Mouse (Mus musculus): ENCODE measurements around the gene Pigx. TPM values are rescaled to one million over a fixed set of nuclear protein-coding genes. Genes with fewer than 3 reads are reported as not detected.

Pigx gene
- polyA plus RNA-seq, 1 experiment: 39.1 TPM

GRCm38 (mm10) chr16:32066899-32067298 is 32.6 kb downstream of the Pigx start:
- TF ChIP-seq CTCF (IDR thresholded peaks at IDR 0.05; ENCODE audit: low read depth, low read length) (no peak), POLR2A (IDR thresholded peaks at IDR 0.05; ENCODE audit: borderline replicate concordance, low read depth, low read length) (no peak)
- H3K4me1 ChIP-seq (ENCODE audit: control insufficient read depth, insufficient read depth, low read length): peaks cover 51% of the 10 kb centered on the region
- H3K27ac ChIP-seq (ENCODE audit: insufficient read depth, low read depth, low read length): no peak overlapping the region
- H3K4me3 ChIP-seq (ENCODE audit: insufficient read depth, low read length): no peak overlapping the region

GRCm38 (mm10) chr16:32063900-32064299 is 35.6 kb downstream of the Pigx start:
- peaks cover 57% of the 10 kb centered on the region for H3K4me1 ChIP-seq (ENCODE audit: control insufficient read depth, insufficient read depth, low read length)
- no peak overlapping the region for H3K27ac ChIP-seq (ENCODE audit: insufficient read depth, low read depth, low read length)
- no peak overlapping the region for H3K4me3 ChIP-seq (ENCODE audit: insufficient read depth, low read length)
- no peak for TF ChIP-seq POLR2A (IDR thresholded peaks at IDR 0.05; ENCODE audit: borderline replicate concordance, low read depth, low read length)
- no peak for TF ChIP-seq CTCF (IDR thresholded peaks at IDR 0.05; ENCODE audit: low read depth, low read length)

GRCm38 (mm10) chr16:32062226-32062625 is 37.3 kb downstream of the Pigx start:
- TF ChIP-seq CTCF (IDR thresholded peaks at IDR 0.05; ENCODE audit: low read depth, low read length) (no peak), POLR2A (IDR thresholded peaks at IDR 0.05; ENCODE audit: borderline replicate concordance, low read depth, low read length) (no peak)
- Histone ChIP-seq H3K4me3 (ENCODE audit: insufficient read depth, low read length) (no peak overlapping the region), H3K4me1 (ENCODE audit: control insufficient read depth, insufficient read depth, low read length) (peaks cover 53% of the 10 kb centered on the region), H3K27ac (ENCODE audit: insufficient read depth, low read depth, low read length) (no peak overlapping the region)

GRCm38 (mm10) chr16:32059840-32060523 is 39.6 kb downstream of the Pigx start:
- Histone ChIP-seq H3K27ac (ENCODE audit: insufficient read depth, low read depth, low read length) (no peak overlapping the region), H3K4me3 (ENCODE audit: insufficient read depth, low read length) (no peak overlapping the region), H3K4me1 (ENCODE audit: control insufficient read depth, insufficient read depth, low read length) (peaks cover 37% of the 10 kb centered on the region)
- TF ChIP-seq CTCF (IDR thresholded peaks at IDR 0.05; ENCODE audit: low read depth, low read length): no peak
- no peak for TF ChIP-seq POLR2A (IDR thresholded peaks at IDR 0.05; ENCODE audit: borderline replicate concordance, low read depth, low read length)

GRCm38 (mm10) chr16:32058817-32059216 is 40.7 kb downstream of the Pigx start:
- no peak overlapping the region for H3K27ac ChIP-seq (ENCODE audit: insufficient read depth, low read depth, low read length)
- TF ChIP-seq POLR2A (IDR thresholded peaks at IDR 0.05; ENCODE audit: borderline replicate concordance, low read depth, low read length) (no peak), CTCF (IDR thresholded peaks at IDR 0.05; ENCODE audit: low read depth, low read length) (no peak)
- H3K4me3 ChIP-seq (ENCODE audit: insufficient read depth, low read length): no peak overlapping the region
- H3K4me1 ChIP-seq (ENCODE audit: control insufficient read depth, insufficient read depth, low read length): peaks cover 31% of the 10 kb centered on the region

GRCm38 (mm10) chr16:32042367-32042766 is 57.2 kb downstream of the Pigx start:
- H3K4me3 ChIP-seq (ENCODE audit: insufficient read depth, low read length): no peak overlapping the region
- H3K27ac ChIP-seq (ENCODE audit: insufficient read depth, low read depth, low read length): no peak overlapping the region
- peak; percentile 27; the same call in 1 of the 2 replicates for TF ChIP-seq CTCF (IDR thresholded peaks at IDR 0.05; ENCODE audit: low read depth, low read length)
- no peak for TF ChIP-seq POLR2A (IDR thresholded peaks at IDR 0.05; ENCODE audit: borderline replicate concordance, low read depth, low read length)
- H3K4me1 ChIP-seq (ENCODE audit: control insufficient read depth, insufficient read depth, low read length): no peaks in the 10 kb centered on the region

Other genes with a start within 250 kb of the Pigx start
- not detected in 2 replicates for gene Meltf, start 220.9 kb downstream of the Pigx start, polyA plus RNA-seq (2012; ENCODE audit: insufficient read depth, insufficient read length, missing spikeins)
- 12.2 and 12.6 TPM in 2 replicates for gene Pigz, start 165.9 kb downstream of the Pigx start, polyA plus RNA-seq (2012; ENCODE audit: insufficient read depth, insufficient read length, missing spikeins)
- 49.1 and 52.0 TPM in 2 replicates for gene 0610012G03Rik, start 151.2 kb downstream of the Pigx start, polyA plus RNA-seq (2012; ENCODE audit: insufficient read depth, insufficient read length, missing spikeins)
- 52.3 and 64.4 TPM in 2 replicates for gene Ncbp2, start 151.2 kb downstream of the Pigx start, polyA plus RNA-seq (2012; ENCODE audit: insufficient read depth, insufficient read length, missing spikeins)
- 13.6 and 14.4 TPM in 2 replicates for gene Senp5, start 96.5 kb downstream of the Pigx start, polyA plus RNA-seq (2012; ENCODE audit: insufficient read depth, insufficient read length, missing spikeins)
- gene Pak2, start 20.4 kb downstream of the Pigx start, polyA plus RNA-seq (2012; ENCODE audit: insufficient read depth, insufficient read length, missing spikeins): 58.8 and 63.0 TPM in 2 replicates
- gene Cep19, start 60 bp upstream of the Pigx start, polyA plus RNA-seq (2012; ENCODE audit: insufficient read depth, insufficient read length, missing spikeins): 10.9 and 12.2 TPM in 2 replicates
- gene Nrros, start 65.9 kb upstream of the Pigx start, polyA plus RNA-seq (2012; ENCODE audit: insufficient read depth, insufficient read length, missing spikeins): 227 and 230 TPM in 2 replicates
- gene Bex6, start 80.1 kb upstream of the Pigx start, polyA plus RNA-seq (2012; ENCODE audit: insufficient read depth, insufficient read length, missing spikeins): 1.4 and 1.9 TPM in 2 replicates
- 8.5 and 8.6 TPM in 2 replicates for gene Fbxo45, start 147.4 kb upstream of the Pigx start, polyA plus RNA-seq (2012; ENCODE audit: insufficient read depth, insufficient read length, missing spikeins)
- 18.0 and 20.3 TPM in 2 replicates for gene Wdr53, start 147.5 kb upstream of the Pigx start, polyA plus RNA-seq (2012; ENCODE audit: insufficient read depth, insufficient read length, missing spikeins)
- not detected in 2 replicates for gene Smco1, start 171.7 kb upstream of the Pigx start, polyA plus RNA-seq (2012; ENCODE audit: insufficient read depth, insufficient read length, missing spikeins)
- 10.5 and 11.2 TPM in 2 replicates for gene Rnf168, start 177.7 kb upstream of the Pigx start, polyA plus RNA-seq (2012; ENCODE audit: insufficient read depth, insufficient read length, missing spikeins)
- 17.9 and 19.6 TPM in 2 replicates for gene Ubxn7, start 232.5 kb upstream of the Pigx start, polyA plus RNA-seq (2012; ENCODE audit: insufficient read depth, insufficient read length, missing spikeins)